Mouse (Mus musculus) adrenal gland, postnatal 36 days (tissue): ENCODE data around the gene Car7. TPM values are rescaled to one million over a fixed set of nuclear protein-coding genes. Genes with fewer than 3 reads are reported as not detected.
"Not testable (repeated sequence)": the region's sequence is repeated elsewhere in the genome, so short reads cannot be mapped to it uniquely, and the experiment has no call there.

Source experiments
- DNase-seq, 2 experiments: peaks; one replicate each; pipeline ENCODE4 v3.0.0; 2021; ENCODE audit warnings: mixed read lengths in 1 of 2
- total RNA-seq, 2 experiments: library from RNA; stranded (reverse); gene quantifications; 2 replicates each; pipeline ENCODE4 v1.2.3; 2021

Car7 gene
- total RNA-seq, 2 experiments from 2014 or later = 1.5 to 4.1 TPM

GRCm38 (mm10) chr8:104565457-104565798 is 30.9 kb downstream of the Car7 start:
- DNase-seq = no peak

DNA sequence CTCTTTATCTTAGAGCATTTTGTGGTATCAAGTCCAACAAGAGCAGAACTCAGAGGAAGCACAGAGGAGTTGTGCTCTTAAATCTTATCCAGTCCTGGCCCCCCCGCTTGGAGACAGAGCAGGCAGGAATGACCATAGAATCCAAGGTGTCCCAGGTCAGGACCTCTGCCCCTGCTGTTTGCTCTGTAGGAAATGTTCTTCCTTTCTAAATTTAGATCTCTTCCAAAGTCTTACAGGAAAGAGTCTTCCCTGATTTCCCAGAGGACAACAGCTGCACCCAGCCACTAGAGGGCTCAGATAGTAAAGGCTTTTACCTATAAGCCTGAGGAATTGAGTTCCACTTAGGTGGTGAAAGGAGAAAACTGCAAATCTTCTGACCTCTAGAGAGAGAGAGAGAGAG is 35.1 kb downstream of the Car7 start:
- peak; percentile 49 to 72 for DNase-seq

DNA sequence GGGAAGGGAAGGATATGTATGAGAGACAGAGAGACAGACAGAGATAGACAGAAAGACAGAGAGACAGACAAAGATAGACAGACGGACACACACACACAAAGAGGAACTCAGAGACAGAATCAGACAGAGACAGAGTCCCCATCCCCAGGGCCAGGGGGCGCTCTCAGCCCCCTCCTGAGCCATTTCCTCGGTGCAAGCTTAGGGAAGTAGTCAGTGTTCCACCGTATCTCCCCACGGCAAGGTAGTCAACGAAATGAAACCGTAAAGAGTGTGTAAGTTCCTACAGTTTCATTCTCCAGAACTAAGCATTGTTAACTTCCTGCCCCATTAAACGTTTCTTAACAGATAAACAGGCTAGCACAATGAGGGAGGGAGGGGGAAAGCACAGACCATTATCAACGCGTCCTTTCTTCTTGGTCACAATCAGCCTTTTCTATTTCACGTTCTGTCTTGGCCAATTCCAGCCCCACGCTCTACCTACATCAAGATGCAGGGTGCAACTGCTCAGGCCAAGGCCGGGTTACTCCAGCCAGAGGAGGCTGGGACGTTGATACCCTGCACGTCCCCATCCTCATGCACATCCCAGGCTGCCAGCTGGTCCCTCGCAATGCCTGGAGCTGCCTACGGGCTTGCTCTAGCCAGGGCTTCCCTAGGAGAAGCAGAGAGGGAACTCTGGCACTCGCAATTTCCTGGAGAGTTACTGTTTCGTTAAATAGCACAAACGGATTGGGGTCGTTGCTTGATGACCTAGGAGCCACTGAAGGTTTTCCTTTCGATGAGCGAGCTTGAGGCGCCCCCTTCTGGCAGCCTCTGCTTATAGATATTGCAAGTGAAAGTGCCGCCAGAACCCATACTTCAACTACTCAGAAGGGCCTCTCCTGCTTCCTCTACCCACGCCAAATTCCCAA is 36.2 kb downstream of the Car7 start:
- DNase-seq = peak; percentile 85 to 93

DNA sequence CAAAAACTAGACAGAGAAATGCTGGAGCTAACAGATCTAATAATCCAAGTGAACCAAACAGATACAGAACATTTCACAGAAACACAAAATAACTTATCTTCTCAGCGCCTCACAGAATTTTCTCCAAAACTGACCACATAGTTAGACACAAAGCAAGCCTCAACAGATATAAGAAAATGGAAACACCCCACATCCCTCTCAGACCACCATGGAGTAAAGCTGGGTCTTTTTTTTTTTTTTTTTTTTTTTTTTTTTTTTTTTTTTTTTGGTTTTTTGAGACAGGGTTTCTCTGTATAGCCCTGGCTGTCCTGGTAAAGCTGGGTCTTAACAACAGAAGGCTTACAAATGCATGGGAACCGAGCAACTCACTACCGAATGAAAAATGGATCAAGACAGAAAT is 42.3 kb downstream of the Car7 start:
- no peak for DNase-seq

DNA sequence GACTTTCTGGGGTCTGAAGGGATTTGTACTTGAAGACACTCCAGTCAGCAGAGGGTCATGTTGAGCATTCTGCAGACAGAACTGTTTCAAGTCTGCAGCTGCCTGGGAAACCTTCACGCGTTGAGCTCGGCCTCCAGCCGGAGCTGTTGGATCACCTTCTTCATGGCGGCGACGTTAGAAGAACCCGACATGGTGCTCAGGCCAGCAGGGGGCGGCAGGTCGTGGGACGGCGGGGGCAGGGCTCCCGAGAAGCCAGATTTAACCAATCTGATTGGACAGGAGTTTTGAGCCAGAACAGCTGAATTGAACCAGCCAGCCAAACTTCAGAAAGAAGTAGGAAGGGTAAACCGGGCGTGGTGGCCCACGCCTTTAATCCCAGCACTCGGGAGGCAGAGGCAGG is 43.1 kb downstream of the Car7 start:
- DNase-seq = not testable (repeated sequence)

DNA sequence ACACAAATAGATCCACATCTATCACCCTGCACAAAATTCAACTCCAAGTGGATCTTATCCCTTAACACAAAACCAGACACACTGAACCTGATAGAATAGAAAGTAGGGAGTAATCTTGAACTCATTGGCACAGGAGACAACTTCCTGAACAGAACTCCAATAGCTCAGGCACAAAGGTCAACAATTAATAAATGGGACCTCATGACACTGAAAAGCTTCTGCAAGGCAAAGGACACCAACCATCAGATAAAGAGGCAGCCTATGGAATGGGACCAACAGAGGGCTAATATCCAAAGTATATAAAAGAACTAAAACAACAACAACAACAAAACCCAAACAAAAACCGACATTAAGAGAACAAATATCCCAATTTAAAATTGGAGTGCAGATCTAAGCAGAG is 50.0 kb downstream of the Car7 start:
- no peak for DNase-seq

- DNase-seq = no peak
Measured at GRCm38 (mm10) chr8:104590284-104590683, 55.8 kb downstream of the Car7 start.

GRCm38 (mm10) chr8:104591133-104591834 is 56.8 kb downstream of the Car7 start, which contains the start of gene Pdp2:
TSS of gene Pdp2 (plus strand) at chr8:104591451.
- DNase-seq = peak; percentile 91 to 92

GRCm38 (mm10) chr8:104591856-104592255 is 57.4 kb downstream of the Car7 start:
- no peak for DNase-seq

DNA sequence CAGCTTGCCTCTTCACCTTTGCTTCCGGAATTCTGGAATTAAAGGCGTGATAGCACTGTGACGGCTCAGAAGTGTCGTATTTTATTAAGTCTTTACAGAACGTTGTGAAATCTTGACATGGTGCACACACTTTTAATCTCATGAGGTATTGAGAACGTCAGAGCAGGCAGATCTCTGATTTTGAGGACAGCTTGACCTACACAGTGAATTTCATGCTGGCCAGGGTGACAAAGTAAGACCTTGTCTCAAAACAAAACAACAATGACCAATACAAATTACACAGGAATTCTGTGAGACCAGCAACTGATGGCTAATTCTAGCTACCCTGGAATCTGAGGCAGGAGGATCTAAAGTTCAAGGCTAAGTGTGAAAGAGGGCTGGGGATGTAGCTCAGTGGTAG is 58.1 kb downstream of the Car7 start:
- no peak for DNase-seq

DNA sequence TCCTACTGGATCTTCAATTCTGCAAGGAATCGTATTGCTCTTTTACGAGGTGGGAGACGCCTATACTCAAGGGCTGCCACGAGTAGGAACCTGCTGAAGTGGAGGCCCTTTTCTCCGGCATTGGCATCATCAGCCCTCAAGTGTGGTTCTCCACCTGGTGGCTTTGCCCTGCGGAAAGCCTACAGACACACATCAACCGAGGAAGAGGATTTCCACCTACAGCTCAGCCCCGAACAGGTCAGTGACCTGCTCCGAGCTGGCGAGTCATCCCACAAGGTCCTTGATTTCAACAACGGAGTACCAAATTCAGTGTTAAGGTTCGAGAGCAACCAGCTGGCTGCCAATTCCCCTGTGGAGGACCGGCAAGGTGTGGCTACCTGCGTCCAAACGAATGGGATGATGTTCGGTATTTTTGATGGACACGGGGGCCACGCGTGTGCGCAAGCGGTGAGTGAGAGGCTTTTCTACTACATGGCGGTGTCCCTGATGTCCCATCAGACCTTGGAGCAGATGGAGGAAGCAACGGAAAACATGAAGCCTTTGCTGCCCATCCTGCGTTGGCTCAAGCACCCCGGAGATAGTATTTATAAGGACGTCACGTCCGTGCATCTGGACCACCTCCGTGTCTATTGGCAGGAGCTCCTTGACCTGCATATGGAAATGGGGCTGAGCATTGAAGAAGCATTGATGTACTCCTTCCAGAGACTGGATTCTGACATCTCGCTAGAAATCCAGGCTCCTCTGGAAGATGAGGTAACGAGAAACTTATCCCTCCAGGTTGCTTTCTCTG is 59.2 kb downstream of the Car7 start:
- DNase-seq = no peak

DNA sequence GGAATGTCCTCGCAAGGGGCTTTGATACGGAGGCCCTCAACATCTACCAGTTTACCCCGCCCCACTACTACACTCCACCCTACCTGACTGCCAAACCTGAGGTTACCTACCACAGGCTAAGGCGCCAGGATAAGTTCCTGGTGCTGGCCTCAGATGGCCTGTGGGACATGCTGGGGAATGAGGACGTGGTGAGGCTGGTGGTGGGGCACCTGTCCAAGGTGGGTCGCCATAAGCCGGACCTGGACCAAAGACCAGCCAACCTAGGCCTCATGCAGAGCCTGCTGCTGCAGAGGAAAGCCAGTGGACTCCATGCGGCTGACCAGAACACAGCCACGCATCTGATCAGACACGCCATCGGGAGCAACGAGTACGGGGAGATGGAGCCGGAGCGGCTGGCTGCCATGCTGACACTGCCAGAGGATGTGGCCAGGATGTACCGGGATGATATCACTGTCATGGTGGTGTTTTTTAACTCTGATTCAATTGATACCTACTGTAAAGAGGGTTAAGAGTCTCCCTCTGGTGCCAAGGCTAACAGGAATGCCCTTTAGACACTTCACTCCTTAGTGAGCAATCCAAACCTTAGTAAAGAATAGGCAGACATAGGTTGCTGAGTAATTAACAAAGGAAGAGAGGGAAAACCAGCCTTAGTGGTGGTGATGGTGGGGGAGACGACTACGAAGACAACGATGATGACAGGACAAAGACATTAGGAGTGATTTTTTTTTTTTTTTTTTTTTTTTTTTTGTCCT is 60.3 kb downstream of the Car7 start:
- no peak for DNase-seq

DNA sequence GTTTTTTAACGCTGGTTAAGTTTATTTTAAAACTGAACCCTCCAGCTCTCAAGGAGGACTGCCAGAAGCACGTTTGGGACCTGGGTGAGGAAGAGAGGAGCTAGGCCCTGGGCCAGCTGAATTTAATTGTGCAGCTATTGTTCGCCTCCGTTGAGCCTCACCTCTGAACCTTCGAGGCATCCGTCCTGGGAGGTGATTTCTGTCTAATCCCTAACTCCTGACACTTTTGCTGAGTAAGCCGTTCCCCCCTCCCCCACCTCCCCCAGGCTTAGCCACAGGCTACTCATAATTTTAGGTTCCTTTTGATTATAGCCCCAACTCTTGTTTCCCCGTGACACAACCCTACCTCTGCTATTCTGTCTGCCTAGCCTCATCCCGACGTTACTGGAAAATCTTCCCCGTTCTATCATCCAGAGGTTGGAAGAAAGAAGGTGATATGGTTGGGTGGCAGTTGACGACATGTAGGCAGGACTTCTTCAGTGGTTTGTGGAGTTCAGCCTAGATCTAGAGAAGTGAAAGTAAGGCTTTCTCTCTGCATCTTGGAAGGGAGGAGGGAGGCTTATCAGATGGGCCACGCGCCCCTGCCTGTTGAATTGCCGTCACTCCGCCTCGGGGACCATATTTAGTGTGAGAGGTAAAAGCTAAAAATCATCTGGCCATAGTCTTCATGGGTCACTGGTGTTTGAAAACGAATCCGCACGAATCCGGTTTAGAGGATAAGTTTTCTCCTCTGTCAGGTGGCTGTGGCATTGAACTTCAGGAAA is 61.5 kb downstream of the Car7 start:
- peak in 1 of 2 experiments; percentile 48 for DNase-seq

GRCm38 (mm10) chr8:104597656-104598055 is 63.2 kb downstream of the Car7 start:
- DNase-seq = peak; percentile 51 to 64

- DNase-seq = peak; percentile 34 to 60
Measured at GRCm38 (mm10) chr8:104598496-104598895, 64.0 kb downstream of the Car7 start.

Other genes with a start within 250 kb of the Car7 start
- under 1 TPM; 0.89 to 0.92 TPM for gene Cmtm2a, start 241.5 kb upstream of the Car7 start, total RNA-seq
- gene Gm45711, start 224.6 kb upstream of the Car7 start, total RNA-seq = not detected
- not detected for gene Cmtm1, start 224.5 kb upstream of the Car7 start, total RNA-seq
- gene Gm11020, start 213.1 kb upstream of the Car7 start, total RNA-seq = not detected
- under 1 TPM in 1 of 2 experiments, not detected in 1; 0.46 TPM for gene Cmtm2b, start 212.5 kb upstream of the Car7 start, total RNA-seq
- gene Cmtm3, start 195.3 kb upstream of the Car7 start, total RNA-seq = 100 to 1,000 TPM in 1 of 2 experiments, 10 to 100 TPM in 1; 65.8 to 153 TPM
- gene Cmtm4, start 138.9 kb upstream of the Car7 start, total RNA-seq = 10 to 100 TPM; 47.7 to 60.9 TPM
- gene Dync1li2, start 91.6 kb upstream of the Car7 start, total RNA-seq = 100 to 1,000 TPM; 122 to 135 TPM
- gene Terb1, start 24.8 kb upstream of the Car7 start, total RNA-seq = not detected
- gene Nae1, start 52 bp upstream of the Car7 start, total RNA-seq = 10 to 100 TPM; 36.4 to 38.4 TPM
- gene Pdp2, start 56.8 kb downstream of the Car7 start, total RNA-seq = 10 to 100 TPM; 30.4 to 33.0 TPM
- gene Cdh16, start 89.7 kb downstream of the Car7 start, total RNA-seq = not detected
- gene Rrad, start 96.6 kb downstream of the Car7 start, total RNA-seq = 10 to 100 TPM in 1 of 2 experiments, 1 to 10 TPM in 1; 3.4 to 14.0 TPM
- gene Ciao2b, start 107.3 kb downstream of the Car7 start, total RNA-seq = 10 to 100 TPM; 46.1 to 51.1 TPM
- not detected for gene Ces2a, start 199.3 kb downstream of the Car7 start, total RNA-seq